Mouse (Mus musculus): Measurements from ENCODE around the gene Pigq.

- TF ChIP-seq CTCF (IDR thresholded peaks at IDR 0.05; ENCODE audit: low read depth, low read length) = no peak
- TF ChIP-seq GATA2 (IDR thresholded peaks at IDR 0.05; ENCODE audit: borderline replicate concordance, low read depth, low read length) = no peak
These were observed 45.6 kb upstream of the Pigq start for GRCm38 (mm10) chr17:25990331-25990730.
